Mouse (Mus musculus) embryonic fibroblast, embryonic 13.5 days (primary cell): Measurements from ENCODE around the gene Bcl3.

Experiments used
- CTCF ChIP-seq: IDR thresholded peaks from 2 replicates; pipeline ENCODE4 v1.5.1; 2011; ENCODE audit warnings: mild to moderate bottlenecking, control low read depth, low read length, moderate library complexity, borderline replicate concordance; ENCODE audit not compliant: insufficient read depth
- POLR2A ChIP-seq: IDR thresholded peaks from 2 replicates; pipeline ENCODE4 v1.6.1; 2011; ENCODE audit warnings: low read depth, mild to moderate bottlenecking, control low read depth, low read length, moderate library complexity

DNA sequence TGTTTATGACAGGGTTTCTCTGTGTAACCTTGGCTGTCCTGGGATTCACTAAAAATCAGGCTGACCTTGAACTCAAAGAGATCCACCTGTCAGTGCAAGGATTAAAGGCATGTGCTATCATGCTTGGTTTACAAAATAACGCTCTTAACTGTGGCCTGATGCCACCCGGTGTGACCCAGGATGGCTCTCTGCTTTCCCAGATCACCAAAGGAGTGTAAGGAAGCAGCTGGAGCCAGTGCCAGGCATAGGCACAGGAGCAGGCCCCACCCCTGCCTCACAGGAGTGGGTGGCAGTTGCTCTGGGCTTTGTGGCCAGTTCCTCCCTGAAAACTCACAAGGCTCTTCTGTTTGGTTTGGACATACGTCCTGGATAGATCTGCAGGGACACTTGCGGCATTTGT, 17.8 kb upstream of the Bcl3 start:
- TF ChIP-seq POLR2A = no peak
- no peak for TF ChIP-seq CTCF
